Mouse (Mus musculus) embryonic stem cell, embryonic (primary cell): ENCODE data around the gene Gnl2.

ENCODE experiments used
- CTCF ChIA-PET, 4 experiments: fragments of 300-600 bp in 2 of 4; fragments of 350-600 bp in 2 of 4; sonication (Branson Sonifier 250); formaldehyde crosslinking; loops; one replicate each; lab custom pipeline; 2022; ENCODE audit warnings: inconsistent platforms in 2 of 4; lab: Charles Lee
- POLR2A ChIA-PET, 4 experiments: fragments of 300-600 bp in 2 of 4; fragments of 350-600 bp in 2 of 4; sonication (Branson Sonifier 250); formaldehyde crosslinking; loops; one replicate each; lab custom pipeline; 2022; ENCODE audit warnings: antibody characterized with exemption in 4 of 4, inconsistent platforms in 1 of 4; lab: Charles Lee

The Gnl2 gene

DNA sequence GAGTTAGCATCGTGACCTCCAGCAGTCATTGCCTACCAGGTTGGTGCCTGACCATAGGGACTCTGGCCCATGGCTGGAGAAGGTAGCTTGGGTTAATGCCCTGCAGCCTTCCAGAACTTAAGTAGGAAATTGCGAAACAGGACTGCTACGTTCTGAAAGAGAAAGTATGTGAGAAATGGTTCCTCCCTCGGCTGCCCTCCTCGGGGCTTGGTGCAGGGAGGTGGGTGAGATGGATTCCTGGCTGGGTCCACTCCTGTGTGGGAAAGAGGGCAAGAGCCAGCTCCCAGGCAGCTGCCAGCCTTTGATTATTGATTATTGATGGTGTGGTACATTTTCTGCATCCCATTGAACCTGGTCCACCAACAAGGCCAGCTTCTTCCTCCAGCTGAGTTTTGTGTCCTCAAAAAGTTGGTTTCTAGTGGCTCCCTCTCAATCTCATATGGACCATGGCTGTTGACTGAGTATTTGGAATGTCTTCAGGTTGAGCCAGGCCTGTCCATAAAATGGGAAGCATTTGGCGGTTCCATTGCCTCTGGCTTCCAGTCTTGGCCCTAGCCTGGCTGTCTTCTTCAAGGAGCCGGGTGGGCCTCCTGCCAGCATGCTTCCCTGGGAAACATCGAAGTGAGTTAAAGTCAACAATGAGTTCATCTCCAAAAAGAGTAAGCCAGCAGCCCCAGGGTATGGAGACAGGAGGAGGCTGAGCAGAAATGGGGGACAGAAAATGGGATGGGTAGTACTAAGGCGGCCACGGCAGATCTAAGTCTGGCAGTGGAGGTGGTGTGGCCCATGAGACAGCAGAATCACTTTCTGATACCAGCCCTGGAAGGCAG is at the start of gene Gnl2:
Gene Gnl2 (plus strand): TSS at position 780 of the 830 bp plus-strand sequence.
- ChIA-PET POLR2A (no interaction called here), CTCF (no interaction called here)

DNA sequence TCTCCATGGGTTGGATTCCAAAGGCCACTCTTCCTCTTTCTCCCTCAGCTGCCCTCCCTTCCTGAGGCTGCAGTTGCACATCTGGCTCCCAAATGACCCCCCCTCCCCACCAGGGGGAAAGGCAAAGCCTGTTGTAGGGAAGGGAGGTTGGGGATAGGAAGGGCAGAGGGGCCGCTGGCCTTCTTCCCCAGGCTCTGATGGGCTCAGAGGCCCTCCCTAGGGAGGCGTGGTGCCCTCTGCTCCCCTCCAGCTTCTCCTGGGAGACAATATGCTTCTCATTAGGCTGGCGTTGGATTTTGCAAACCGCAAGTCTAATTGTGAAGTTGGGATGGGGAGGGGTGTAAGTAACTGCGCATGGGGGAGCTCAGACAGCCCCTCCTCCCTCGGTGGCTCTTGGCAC is 47.7 kb upstream of the Gnl2 start:
- ChIA-PET POLR2A (interaction anchor here in 1 of 4 experiments (0.6 to 1.3 kb wide), 3 partner anchors 9 to 58 kb away, joined by 4 to 5 read pairs (median 4); no protein-coding TSS in a partner anchor), CTCF (interaction anchor here in 2 of 4 experiments (0.7 to 1.4 kb wide), 3 partner anchors 15 to 32 kb away, joined by 3 to 8 read pairs (median 4); partner anchors contain the start of gene 9930104L06Rik (in 1 of the 2))

DNA sequence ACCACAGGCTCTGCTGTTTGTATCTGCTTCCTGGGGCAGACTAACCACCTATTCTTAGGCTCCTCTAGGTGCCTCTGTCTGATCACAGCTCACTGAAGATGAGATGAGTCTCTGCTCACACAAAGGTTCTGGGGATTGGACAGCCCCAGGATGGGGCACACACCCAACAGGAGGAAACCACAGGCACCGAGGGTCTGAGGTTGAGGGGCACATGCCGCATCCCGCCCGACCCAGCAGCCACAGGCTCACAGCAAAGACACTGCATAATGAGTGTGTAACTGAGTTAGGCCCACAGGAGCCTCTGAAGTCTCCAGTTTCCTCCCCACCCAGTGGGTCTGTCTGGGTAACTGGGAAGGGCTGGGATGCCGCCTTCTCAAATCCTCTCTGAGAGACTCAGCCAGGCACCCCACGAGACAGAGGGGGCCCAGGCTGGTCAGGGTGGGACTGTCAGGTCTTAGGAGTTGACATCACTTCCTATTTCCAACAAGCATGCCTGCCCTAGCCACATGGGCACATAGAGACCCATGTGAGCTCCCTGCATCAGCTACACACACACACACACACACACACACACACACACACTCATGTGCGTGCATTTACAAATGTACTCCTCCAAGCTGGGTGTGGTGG is 47.1 kb upstream of the Gnl2 start:
- CTCF ChIA-PET, result interaction anchor here in 2 of 4 experiments (1.2 to 3.1 kb wide), 1 partner anchor 14 kb away, joined by 3 to 10 read pairs; no protein-coding TSS in a partner anchor
- POLR2A ChIA-PET, result no interaction called here

DNA sequence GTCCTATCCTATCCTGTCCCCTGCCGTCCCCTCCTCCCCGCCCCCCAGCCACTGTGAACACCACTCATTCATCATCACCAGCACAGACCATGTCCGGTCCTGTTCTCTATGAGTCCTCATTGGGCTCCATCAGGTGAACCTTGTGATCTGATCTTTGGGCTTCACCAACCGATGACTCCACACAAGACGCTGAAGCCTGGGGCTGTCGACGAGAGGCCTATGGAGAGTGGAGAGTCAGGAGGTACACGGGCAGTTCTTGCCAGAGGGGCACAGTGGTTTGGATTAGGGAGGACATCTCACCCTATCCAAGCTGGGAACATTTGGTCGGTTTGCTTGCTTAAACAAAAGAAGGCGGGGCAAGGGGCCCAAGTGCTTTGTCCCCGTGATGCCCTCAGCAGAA is 46.2 kb upstream of the Gnl2 start:
- ChIA-PET POLR2A (no interaction called here), CTCF (interaction anchor here in 3 of 4 experiments (0.6 to 3.1 kb wide), 3 partner anchors 14 to 422 kb away, joined by 3 to 10 read pairs (median 4); no protein-coding TSS in a partner anchor)

DNA sequence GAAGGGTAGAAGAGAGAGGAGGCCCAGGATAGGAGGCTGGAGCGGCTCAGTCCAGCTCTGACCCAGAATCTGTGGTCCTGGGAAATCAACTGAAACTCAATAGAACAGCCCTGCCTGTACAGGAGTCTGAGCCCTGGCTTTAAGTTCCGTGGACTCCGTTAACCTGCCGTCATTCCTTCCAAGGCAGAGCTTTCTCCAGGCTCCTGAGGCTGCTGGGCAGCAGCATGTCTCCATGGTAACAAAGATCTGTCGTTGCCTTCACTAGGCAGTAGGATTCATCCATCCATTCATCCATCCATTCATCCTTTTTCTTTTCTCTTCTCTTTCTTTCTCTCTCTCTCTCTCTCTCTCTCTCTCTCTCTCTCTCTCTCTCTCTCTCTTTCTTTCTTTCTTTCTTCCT is 45.7 kb upstream of the Gnl2 start:
- CTCF ChIA-PET, result interaction anchor here (0.6 to 3.1 kb wide), 7 partner anchors 10 to 717 kb away, joined by 3 to 10 read pairs (median 3); no protein-coding TSS in a partner anchor
- POLR2A ChIA-PET, result interaction anchor here in 1 of 4 experiments (0.7 kb wide), 1 partner anchor 1130 kb away, joined by 11 read pairs; no protein-coding TSS in a partner anchor

DNA sequence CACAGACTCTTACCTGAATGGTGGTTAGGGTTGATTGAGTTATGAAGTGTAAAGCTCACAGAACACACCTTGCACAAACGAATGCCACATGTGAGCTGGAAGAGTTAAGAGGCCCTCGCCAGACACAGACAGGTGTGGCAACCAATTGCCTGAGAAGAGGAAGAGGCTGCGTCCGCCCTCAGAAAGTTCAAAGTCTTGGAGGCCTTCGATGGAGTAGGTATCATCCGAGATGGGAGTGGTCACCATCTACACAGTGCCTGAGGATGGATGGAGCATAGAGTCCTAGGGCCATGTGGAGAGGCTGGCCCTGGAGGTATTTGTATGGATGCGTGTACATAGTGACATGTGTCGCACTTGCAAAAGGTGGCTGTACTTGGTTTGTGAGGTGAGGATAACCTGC is 45.3 kb upstream of the Gnl2 start:
- CTCF ChIA-PET, result interaction anchor here in 3 of 4 experiments (0.6 to 3.1 kb wide), 6 partner anchors 11 to 716 kb away, joined by 3 to 10 read pairs (median 4); no protein-coding TSS in a partner anchor

DNA sequence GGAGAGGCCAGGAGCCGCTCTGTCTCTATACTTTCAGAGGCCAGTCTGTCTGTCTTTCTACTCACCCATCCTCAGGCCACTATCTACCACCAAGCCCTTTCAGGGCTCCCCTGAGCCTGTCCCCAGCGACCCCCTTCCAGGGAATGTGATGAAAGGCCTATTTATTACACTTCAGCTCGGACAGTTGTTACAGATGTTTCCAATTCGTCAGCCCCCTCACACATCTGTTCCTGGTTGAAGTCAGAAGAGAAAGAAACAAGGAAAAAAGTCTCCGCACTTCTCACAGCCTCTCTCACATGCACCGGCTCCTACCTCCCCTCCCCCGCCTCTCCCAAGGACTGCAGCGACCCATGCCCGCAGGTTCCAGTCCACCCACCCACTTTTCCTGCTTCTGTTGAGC is 44.1 kb upstream of the Gnl2 start:
- POLR2A ChIA-PET, result interaction anchor here in 1 of 4 experiments (0.6 to 1.0 kb wide), 2 partner anchors 75 to 94 kb away, joined by 3 read pairs; partner anchors contain the start of gene Snip1
- CTCF ChIA-PET, result interaction anchor here in 1 of 4 experiments (1.2 to 3.1 kb wide), 2 partner anchors 11 to 29 kb away, joined by 3 to 10 read pairs; no protein-coding TSS in a partner anchor

More for the DNA sequence above, 45.3 kb upstream of the Gnl2 start:
- POLR2A ChIA-PET, result interaction anchor here in 2 of 4 experiments (0.7 to 1.1 kb wide), 2 partner anchors 35 to 1130 kb away, joined by 3 to 11 read pairs; partner anchors contain the start of gene 9930104L06Rik (in 1 of the 2)

DNA sequence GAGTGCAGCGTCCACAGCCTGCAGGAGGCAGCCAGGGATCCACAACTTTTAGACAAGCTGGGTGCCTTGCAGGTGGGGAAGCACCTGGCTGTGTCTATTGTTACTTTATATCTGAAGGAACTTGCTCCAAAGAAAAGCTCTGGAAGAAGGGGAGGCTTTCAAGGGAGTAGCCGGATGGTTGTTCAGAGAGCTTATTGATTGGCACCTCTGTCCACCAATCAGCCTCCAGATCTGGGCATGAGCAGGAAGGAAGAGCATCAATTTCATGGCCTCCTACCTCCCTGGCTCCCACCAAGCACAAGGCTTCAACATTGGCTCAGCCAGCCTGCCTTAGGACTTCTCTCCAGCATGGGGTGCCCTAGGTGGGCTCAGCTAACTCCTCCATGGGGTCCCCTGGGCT is 43.1 kb upstream of the Gnl2 start:
- ChIA-PET CTCF (interaction anchor here in 3 of 4 experiments (0.6 to 2.7 kb wide), 7 partner anchors 10 to 91 kb away, joined by 3 to 20 read pairs (median 4); no protein-coding TSS in a partner anchor), POLR2A (interaction anchor here in 1 of 4 experiments (1.0 kb wide), 1 partner anchor 93 kb away, joined by 3 read pairs; the partner anchor contains the start of gene Snip1)

DNA sequence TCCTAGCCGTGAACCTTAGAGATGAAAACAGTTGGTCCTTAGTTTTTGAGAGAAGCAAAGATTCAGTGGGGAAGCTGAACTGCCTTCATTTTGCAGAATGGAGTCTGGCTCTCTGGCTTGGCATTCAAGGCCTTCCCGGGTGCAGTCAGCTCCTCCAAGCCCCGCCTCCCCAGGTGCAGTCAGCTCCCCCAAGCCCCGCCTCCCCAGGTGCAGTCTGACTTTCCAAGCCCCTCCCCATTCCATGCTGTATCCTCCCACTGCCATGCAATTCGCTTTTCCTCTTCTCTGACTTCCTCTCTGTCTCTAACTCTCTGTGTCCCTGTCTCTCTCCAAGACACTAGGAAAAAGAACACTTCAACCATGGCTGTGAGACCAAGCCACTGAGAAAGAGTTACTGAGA is 38.2 kb upstream of the Gnl2 start:
- ChIA-PET POLR2A (interaction anchor here in 1 of 4 experiments (0.6 to 2.1 kb wide), 4 partner anchors 10 to 442 kb away, joined by 3 to 5 read pairs (median 4); no protein-coding TSS in a partner anchor), CTCF (interaction anchor here in 2 of 4 experiments (0.8 to 1.4 kb wide), 2 partner anchors 35 to 121 kb away, joined by 4 to 5 read pairs; no protein-coding TSS in a partner anchor)

DNA sequence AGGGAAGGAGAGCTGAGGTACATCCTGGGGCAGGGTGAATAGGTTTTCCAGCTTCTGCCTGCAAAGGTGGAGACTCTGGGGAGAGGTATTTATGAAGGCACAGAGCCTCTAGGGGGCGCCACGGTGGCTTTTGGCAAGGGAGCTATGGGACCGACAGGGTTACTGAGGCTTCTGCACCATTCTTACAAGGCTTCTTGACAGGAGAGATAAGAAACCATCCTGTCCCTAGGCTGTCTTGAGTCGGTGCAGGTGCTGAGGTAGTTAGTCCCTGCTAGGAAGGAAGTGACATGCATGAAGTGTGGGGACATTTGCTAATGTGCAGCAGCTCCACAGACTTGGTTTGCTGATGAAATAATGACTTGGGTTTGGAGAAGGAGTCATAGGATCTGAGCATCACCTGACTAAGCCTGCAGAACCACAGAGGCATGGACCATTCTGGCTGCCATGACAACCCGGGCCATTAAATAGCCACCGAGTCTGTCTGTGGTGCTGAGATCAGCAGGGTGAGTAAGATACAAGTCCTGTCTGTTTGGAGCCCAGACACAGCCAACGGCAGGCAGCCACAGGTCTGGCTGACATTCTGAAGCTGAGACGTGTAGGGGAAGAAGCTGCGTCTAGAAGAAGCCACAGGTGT is 32.4 kb upstream of the Gnl2 start:
- POLR2A ChIA-PET, result interaction anchor here in 2 of 4 experiments (0.6 to 1.4 kb wide), 3 partner anchors 37 to 82 kb away, joined by 3 read pairs; partner anchors contain the start of gene Snip1 (in 1 of the 2)
- CTCF ChIA-PET, result interaction anchor here (0.6 to 2.4 kb wide), 55 partner anchors 8 to 771 kb away, joined by 3 to 20 read pairs (median 4); partner anchors contain the start of genes 9930104L06Rik (in 2 of the 4), Meaf6 (in 1 of the 4) and Snip1 (in 1 of the 4)

DNA sequence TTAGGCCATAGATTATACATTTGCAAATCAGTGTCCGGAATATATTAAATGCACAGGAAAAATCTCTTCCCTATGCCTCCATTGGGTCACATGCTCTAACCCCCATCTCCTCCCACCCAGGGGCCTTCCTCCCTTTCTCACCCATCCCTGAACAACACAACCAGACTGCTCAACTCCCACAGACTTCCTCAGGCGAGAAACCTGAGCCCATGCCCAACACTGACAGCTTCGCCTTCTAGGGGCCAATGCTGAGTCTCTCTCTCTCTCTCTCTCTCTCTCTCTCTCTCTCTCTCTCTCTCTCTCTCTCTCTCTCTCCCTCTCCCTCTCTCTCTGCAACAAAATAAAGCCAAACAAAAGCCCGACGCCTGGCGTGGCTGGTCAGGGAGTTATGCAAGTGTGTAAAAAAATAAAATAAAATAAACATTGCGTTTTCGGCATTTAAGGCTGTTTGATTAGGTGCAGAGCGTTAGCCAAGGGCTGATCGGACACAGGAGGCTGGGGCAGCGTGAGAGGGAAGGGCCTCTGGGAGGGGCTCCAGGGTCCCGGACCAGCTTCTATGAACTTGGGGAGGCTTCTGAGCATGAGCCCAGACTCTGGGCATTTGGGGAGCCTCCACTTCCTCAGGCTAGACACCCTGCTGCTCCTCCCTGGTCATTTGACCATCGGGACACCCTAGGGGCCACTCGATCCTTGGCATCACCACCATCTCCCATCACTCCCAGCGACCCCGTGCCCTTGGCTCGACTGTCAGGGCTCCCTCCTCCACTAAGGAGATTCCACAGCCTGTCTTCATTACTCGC is 31.3 kb upstream of the Gnl2 start:
- ChIA-PET CTCF (interaction anchor here in 3 of 4 experiments (0.6 to 2.4 kb wide), 5 partner anchors 10 to 101 kb away, joined by 3 to 20 read pairs (median 6); partner anchors contain the start of gene 9930104L06Rik (in 1 of the 3)), POLR2A (interaction anchor here in 1 of 4 experiments (1.4 kb wide), 1 partner anchor 42 kb away, joined by 3 read pairs; no protein-coding TSS in a partner anchor)

DNA sequence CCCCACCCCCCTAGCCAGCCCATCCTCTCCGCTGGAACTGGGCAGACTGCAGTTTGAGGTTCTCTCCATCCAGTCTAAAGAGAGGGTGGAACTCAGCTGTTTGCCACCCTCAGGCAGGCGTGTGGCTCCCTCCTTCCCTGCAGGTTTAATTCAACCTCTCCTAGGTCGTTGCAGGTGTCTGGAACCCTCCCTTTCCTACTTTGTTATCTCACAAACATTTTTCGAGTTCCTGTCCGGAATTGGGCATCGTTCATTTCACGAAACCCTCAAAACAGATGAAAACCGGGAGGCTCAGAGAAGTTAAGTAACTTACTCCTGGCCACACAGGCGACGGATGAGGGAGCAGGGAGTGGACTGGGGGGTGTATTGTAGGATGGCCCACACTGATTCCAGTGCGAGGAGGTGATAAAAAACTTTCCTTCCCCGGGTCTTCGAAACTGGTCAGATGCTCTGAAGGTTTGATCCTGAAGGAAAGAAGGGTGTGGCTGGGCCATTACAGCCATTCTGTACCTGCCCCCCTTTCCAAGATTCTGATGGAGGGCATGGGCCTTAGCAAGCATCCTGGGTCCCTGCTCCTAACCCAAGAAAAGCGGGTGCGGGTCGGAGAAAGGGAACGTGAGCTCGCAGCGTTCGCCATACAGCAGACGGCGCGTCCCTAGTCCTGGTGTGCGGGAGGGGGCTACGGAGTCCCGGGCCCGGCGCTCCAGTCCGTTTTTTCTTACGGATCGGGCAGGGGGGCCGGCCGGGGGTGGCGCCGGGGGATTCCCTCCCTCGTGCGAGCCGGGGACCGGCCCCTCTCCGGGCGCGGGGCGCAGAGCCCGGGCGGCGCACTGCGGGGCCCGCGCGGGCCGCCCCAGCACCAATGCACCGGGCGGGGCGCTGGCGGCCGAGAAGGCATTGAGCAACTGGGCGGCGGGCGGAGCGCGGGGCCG is 30.4 kb upstream of the Gnl2 start, which contains the start of gene Rspo1:
Gene Rspo1 (plus strand): TSS at position 760 of the 932 bp plus-strand sequence.
- ChIA-PET POLR2A (interaction anchor here in 2 of 4 experiments (0.5 to 1.3 kb wide), 2 partner anchors 43 to 115 kb away, joined by 3 read pairs; no protein-coding TSS in a partner anchor), CTCF (interaction anchor here in 3 of 4 experiments (0.6 to 2.4 kb wide), 4 partner anchors 21 to 123 kb away, joined by 3 to 7 read pairs (median 3); no protein-coding TSS in a partner anchor)

DNA sequence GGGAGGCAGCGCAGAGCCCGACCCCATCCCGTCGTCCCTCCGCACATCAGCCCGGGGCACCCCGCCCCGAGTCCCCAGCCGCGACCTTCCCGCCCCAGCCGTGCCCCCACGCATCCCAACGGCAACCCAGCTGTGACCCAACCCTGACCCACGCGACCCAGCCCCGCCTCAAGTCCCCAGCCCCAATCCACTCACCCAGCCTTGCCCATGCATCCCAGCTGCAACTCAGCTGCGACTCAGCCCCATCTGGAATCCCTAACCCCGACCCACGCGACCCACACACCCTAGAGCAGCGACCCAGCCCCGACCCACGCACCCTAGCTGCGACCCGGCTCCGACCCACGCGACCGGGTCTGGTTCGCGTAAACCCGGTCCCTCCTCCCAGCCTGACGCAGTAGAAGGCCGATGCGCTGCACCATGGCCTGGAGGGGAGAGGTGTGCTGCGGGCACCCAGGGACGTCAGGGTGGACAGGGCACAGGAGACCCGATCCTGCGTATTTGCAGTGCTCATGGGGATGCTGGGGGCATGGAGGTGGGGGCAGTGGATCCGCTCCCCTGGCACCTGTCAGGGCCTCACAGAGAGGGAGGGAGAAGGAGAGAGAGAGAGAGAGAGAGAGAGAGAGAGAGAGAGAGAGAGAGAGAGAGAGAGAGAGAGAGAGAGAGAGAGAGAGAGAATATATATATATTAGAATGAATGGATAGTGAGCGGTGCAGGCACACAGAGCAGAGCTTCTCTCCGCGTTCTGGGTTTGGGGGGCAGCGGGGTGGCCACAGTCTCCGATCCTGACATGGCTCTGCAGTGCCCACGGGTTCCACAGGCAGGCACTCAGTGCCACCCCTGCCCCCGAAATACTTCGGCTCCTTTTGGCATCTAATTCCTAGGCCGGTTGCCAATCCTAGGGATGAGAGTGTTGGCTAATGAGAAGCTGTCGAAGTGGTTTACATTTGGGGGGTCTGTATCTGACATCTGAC is 29.4 kb upstream of the Gnl2 start:
- POLR2A ChIA-PET, result interaction anchor here in 2 of 4 experiments (0.5 to 1.3 kb wide), 2 partner anchors 44 to 114 kb away, joined by 3 read pairs; no protein-coding TSS in a partner anchor
- CTCF ChIA-PET, result interaction anchor here in 2 of 4 experiments (0.6 to 1.0 kb wide), 4 partner anchors 82 to 288 kb away, joined by 3 to 8 read pairs (median 4); no protein-coding TSS in a partner anchor

DNA sequence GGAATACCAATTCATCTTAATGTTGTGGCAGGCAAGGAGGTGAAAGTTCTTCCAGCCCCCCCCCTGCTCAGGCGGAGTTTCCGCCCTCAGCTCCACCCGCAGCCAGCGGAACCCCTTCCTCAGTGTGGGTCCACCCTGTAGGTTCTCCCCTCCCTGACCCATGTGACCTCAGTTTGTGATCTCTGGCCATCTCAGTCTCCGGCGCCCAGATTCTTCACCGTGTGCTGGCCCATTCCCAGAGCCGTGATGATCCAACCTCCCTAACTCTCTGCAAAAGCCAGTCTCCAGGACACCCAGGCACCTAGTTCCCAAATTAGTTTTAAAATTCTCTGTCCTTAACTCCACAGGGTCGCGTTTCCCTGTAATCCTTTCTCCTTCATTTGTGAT is 28.7 kb upstream of the Gnl2 start:
- CTCF ChIA-PET, result interaction anchor here in 2 of 4 experiments (0.7 to 1.3 kb wide), 3 partner anchors 45 to 134 kb away, joined by 3 to 8 read pairs (median 3); partner anchors contain the start of gene Meaf6 (in 1 of the 2)
- POLR2A ChIA-PET, result no interaction called here
